Mouse (Mus musculus): ENCODE results near the gene Lrrk1.

GRCm38 (mm10) chr7:66266942-66267850, 121.0 kb downstream of the Lrrk1 start:
- TF ChIP-seq CTCF (IDR thresholded peaks at IDR 0.05): no peak
- TF ChIP-seq EP300 (IDR thresholded peaks at IDR 0.05; ENCODE audit: insufficient read depth, low read depth, low read length): no peak
